Mouse (Mus musculus): Measurements from ENCODE around the gene Tent5c.

DNA sequence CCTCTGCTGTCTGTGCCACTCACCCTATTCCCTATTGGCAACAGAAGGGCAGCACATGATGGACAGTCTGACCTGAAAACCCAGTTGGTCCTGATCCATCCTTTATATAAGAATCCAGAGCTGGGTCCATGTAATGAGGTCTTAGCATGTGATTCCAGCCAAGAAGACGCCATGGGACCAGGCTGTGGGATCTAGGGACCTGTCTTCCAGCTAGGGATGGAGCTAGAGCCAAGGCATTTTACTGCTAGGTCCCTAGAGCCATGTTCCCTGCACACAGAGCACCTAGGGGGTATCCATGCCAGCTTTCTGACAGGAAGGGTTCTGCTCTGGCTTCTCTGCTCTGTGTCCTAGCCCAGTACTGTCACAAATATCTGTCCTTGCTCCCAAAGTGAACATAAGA is 58.4 kb downstream of the Tent5c start:
- TF ChIP-seq CTCF (IDR thresholded peaks at IDR 0.05; ENCODE audit: control insufficient read depth, insufficient read depth, low read length), result no peak
- no peak for TF ChIP-seq POLR2A (IDR thresholded peaks at IDR 0.05; ENCODE audit: borderline replicate concordance, control insufficient read depth, low read depth, low read length)
